Mouse (Mus musculus) kidney, embryonic 14.5 days (tissue): ENCODE results near the gene Btbd3. TPM values are rescaled to one million over a fixed set of nuclear protein-coding genes. Genes with fewer than 3 reads are reported as not detected.

Source experiments
- ATAC-seq: fragments of 200-750 bp; cut with Nextera tagmentation; 2 replicates; pipeline ENCODE4 v1.8.0; 2017; ENCODE audit warnings: moderate number of reproducible peaks, mild to moderate bottlenecking, moderate TSS enrichment, moderate library complexity; ENCODE audit not compliant: low FRiP score, low TSS enrichment
- H3K27ac ChIP-seq: fragments of 300-500 bp; sonication (generic); 2 replicates; pipeline ENCODE4 v1.5.1; 2014; ENCODE audit warnings: low read depth, mild to moderate bottlenecking, low read length, moderate library complexity, mixed read lengths
- H3K27me3 ChIP-seq: fragments of 300-500 bp; sonication (generic); 2 replicates; pipeline ENCODE4 v1.6.1; 2014; ENCODE audit warnings: mild to moderate bottlenecking, low read length; ENCODE audit not compliant: control insufficient read depth, insufficient read depth
- H3K36me3 ChIP-seq: fragments of 300-500 bp; sonication (generic); 2 replicates; pipeline ENCODE4 v1.6.1; 2014; ENCODE audit warnings: low read length, mixed read lengths; ENCODE audit not compliant: control insufficient read depth, insufficient read depth
- H3K4me1 ChIP-seq: fragments of 300-500 bp; sonication (generic); 2 replicates; pipeline ENCODE4 v1.6.1; 2014; ENCODE audit warnings: low read length, mixed read lengths; ENCODE audit not compliant: control insufficient read depth, insufficient read depth
- H3K4me2 ChIP-seq: fragments of 300-500 bp; sonication (generic); replicated peaks from 2 replicates; pipeline ENCODE4 v1.6.1; 2014; ENCODE audit warnings: low read depth, mild to moderate bottlenecking, low read length
- H3K4me3 ChIP-seq: fragments of 300-500 bp; sonication (generic); 2 replicates; pipeline ENCODE4 v1.5.1; 2014; ENCODE audit warnings: mild to moderate bottlenecking, low read length
- H3K9ac ChIP-seq: fragments of 300-500 bp; sonication (generic); 2 replicates; pipeline ENCODE4 v1.6.1; 2014; ENCODE audit warnings: low read depth, mild to moderate bottlenecking, low read length, moderate library complexity
- H3K9me3 ChIP-seq: fragments of 300-500 bp; sonication (generic); 2 replicates; pipeline ENCODE4 v1.6.1; 2016; ENCODE audit warnings: low read length; ENCODE audit not compliant: control insufficient read depth
- WGBS: fragments of 180-500 bp; shearing (Covaris S2); extraction: QIAGEN DNeasy Blood & Tissue Kit; methylation state at CpG from one replicate; pipeline ENCODE4 v1.1.7; 2014; 5-methylcytosine and 5-hydroxymethylcytosine counted together
- polyA plus RNA-seq: library from polyadenylated mRNA; unstranded; fragments of >200 nt; fragmentation: Nextera tagmentation; extraction: Ambion mirVana; gene quantifications from 2 replicates; pipeline ENCODE4 v1.2.1, GENCODE M21; 2014

Gene Btbd3
- polyA plus RNA-seq, 1 experiment from 2014 or later = 21.2 TPM

DNA sequence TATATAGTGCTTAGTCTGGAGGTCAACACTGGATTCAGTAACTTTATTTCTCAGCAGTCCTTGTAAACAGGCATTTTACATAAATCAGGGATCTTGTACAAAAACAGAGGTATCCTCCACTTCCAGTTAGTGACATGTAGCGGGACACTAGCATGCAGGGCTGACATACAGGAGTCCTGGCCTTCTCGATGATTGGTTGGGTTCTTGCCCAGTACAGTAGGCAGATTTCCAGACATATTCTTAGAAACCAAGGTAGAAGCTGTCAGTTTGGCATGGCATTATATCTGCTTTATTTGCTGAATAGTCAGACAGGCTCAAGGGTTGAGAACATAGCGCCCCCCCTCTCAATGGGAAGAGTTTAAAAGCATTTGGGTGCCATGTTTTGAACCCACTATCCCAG lies 191.3 kb downstream of the Btbd3 start:
- H3K4me3 ChIP-seq = no peak overlapping the region
- no peak for ATAC-seq

DNA sequence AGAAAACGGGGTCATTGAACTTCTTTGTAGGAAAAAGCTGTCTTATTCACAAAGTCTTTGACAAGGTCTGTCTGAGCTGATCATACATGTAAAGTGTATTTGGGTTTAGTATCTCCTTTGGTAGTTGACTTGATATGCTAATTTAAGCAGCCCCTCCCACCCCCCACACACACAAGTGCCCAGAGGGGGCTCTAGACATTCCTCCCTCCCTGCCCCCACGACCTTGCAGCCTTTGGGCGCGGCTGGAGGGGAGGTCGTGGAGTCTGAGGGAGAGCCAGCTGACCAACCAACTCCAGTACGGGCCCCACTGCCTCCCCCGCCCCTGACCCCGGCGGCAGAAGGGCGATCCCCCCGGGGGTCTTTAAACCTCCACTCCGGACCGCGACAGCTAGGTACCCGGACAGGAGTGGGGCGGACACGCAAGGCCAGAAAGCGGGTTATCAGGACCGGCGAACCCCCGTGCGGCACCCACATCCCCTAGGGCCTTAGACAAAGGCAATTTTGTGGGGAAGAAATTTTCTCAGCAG lies 211.7 kb downstream of the Btbd3 start:
- H3K4me3 ChIP-seq = no peak overlapping the region
- no peaks in the 10 kb centered on the region for H3K36me3 ChIP-seq

More for the DNA sequence above, 191.3 kb downstream of the Btbd3 start:
- H3K27me3 ChIP-seq = no peaks in the 10 kb centered on the region
- no peak overlapping the region for H3K4me2 ChIP-seq
- no peak overlapping the region for H3K27ac ChIP-seq
- no peaks in the 10 kb centered on the region for H3K36me3 ChIP-seq
- no peaks in the 10 kb centered on the region for H3K4me1 ChIP-seq
- H3K9me3 ChIP-seq = no peaks in the 10 kb centered on the region
- H3K9ac ChIP-seq = no peak overlapping the region
- whole genome bisulfite sequencing = 95% methylated on average over 3 of the region's 3 CpGs

DNA sequence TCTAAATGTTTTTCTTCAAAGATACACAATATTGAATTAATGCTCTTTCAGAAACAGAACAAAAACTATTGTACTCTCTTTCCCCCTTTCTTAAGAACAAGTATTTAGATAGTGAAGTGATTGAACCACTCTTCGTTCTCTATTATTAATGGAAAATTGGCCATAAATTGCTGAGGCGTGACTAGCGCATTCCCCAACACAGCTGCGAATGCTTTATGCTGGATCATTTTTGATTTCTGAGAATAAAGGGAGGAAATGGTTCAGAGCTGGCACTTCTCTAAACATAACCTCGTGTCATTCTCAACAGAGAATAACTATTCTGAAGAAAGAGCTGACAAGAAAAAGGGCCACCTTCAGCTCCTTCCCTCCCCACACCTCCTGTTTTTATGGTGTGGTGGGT lies 217.0 kb downstream of the Btbd3 start:
- no peak for ATAC-seq
- Histone ChIP-seq H3K27me3 (no peaks in the 10 kb centered on the region), H3K9ac (no peak overlapping the region), H3K9me3 (no peaks in the 10 kb centered on the region), H3K4me3 (no peak overlapping the region), H3K4me2 (no peak overlapping the region), H3K27ac (no peak overlapping the region), H3K4me1 (no peaks in the 10 kb centered on the region), H3K36me3 (no peaks in the 10 kb centered on the region)
- 87% methylated on average over 5 of the region's 5 CpGs for WGBS

More for the DNA sequence above, 211.7 kb downstream of the Btbd3 start:
- 72% methylated on average over 22 of the region's 22 CpGs for WGBS
- no peak for ATAC-seq
- Histone ChIP-seq H3K4me2 (no peak overlapping the region), H3K27ac (no peak overlapping the region), H3K4me1 (no peaks in the 10 kb centered on the region), H3K27me3 (no peaks in the 10 kb centered on the region), H3K9me3 (no peaks in the 10 kb centered on the region), H3K9ac (no peak overlapping the region)

DNA sequence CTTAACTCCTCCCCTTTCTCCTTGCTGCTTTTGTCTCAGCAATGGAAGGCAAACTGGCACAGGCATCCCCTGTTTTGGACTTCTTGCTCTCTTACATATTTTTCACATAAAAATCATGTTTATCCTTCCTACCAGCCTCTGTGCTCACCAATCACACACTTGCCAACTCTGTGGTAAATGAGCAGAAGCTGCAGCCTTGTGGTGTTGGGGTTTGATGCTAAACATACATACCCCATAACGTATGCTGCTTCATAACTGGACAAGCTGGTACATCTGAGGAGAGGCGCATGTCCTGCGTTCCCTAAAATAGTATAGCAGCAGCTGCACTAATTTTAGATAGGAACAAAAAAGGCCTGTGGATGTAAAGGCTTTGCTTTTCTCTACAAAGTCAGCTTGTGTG lies 220.1 kb downstream of the Btbd3 start:
- H3K4me2 ChIP-seq = no peak overlapping the region
- H3K4me1 ChIP-seq = no peaks in the 10 kb centered on the region
- no peak overlapping the region for H3K27ac ChIP-seq
- no peaks in the 10 kb centered on the region for H3K9me3 ChIP-seq
- WGBS = 91% methylated on average over 3 of the region's 3 CpGs
- H3K4me3 ChIP-seq = no peak overlapping the region
- no peak overlapping the region for H3K9ac ChIP-seq
- ATAC-seq = no peak
- no peaks in the 10 kb centered on the region for H3K36me3 ChIP-seq
- H3K27me3 ChIP-seq = no peaks in the 10 kb centered on the region

DNA sequence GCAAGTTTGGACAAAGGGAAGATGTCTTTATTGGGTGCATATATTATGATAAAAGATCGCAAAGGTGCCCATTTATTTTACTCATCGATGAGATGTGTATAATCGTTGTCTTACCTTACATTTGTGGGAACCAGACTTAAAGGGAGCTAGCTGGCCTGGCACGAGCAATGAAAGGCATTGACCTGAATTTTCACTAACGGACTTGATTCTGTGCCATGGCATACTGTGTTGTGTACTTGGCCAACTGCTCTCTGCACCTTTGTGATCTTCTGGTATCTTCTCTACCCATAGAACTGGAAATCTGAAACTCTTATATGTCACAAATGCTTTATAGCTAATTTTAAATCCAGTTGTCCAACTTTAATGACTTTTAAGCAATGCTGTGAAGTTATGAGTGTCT lies 220.9 kb downstream of the Btbd3 start:
- ATAC-seq = no peak
- Histone ChIP-seq H3K4me1 (no peaks in the 10 kb centered on the region), H3K27ac (no peak overlapping the region), H3K27me3 (no peaks in the 10 kb centered on the region), H3K4me2 (no peak overlapping the region), H3K4me3 (no peak overlapping the region), H3K36me3 (no peaks in the 10 kb centered on the region), H3K9ac (no peak overlapping the region), H3K9me3 (no peaks in the 10 kb centered on the region)
- WGBS = 94% methylated on average over 5 of the region's 5 CpGs

DNA sequence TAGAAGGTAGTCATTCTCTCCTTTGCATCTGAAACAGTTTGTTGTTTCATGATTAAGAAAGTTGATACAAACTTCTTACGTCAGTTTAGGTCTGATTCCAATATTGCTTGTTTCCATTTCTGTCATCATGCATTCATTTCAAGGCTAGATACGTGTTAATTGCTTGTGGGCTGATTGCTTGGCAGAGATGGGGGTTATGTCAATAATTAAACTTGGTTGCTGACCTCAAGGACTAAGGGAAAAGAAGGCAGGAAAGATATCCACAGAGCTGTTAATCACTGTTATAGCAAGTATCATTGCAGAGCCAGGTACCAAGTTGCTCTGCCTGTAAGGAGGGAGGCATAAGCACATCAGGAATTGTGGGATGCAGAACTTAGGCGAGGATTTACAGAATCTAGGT lies 226.2 kb downstream of the Btbd3 start:
- Histone ChIP-seq H3K27ac (no peak overlapping the region), H3K4me2 (no peak overlapping the region), H3K36me3 (no peaks in the 10 kb centered on the region), H3K27me3 (no peaks in the 10 kb centered on the region), H3K4me1 (no peaks in the 10 kb centered on the region), H3K9me3 (no peaks in the 10 kb centered on the region), H3K4me3 (no peak overlapping the region), H3K9ac (no peak overlapping the region)
- no peak for ATAC-seq
- WGBS = 70% methylated on average over 3 of the region's 3 CpGs

DNA sequence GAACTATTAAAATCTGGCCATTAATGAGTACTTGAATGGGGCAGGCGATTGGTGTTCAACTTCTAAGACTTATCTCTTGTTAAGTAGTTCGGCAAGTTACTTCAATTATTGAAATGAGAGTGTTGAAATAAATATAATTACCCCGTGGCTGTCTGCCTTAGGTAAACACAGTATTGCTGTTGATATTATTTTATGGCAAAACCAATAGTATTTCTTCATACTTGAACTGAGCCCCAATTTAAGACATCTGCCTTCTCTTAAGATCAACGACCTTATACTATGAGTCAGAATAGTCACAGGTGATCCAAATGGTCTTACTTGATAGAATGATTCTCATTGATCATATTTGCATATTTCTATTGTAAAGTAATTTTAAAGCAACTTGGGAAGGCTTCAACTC lies 228.5 kb downstream of the Btbd3 start:
- 88% methylated on average over 4 of the region's 4 CpGs for WGBS
- Histone ChIP-seq H3K36me3 (no peaks in the 10 kb centered on the region), H3K4me1 (no peaks in the 10 kb centered on the region), H3K9me3 (no peaks in the 10 kb centered on the region), H3K27ac (no peak overlapping the region), H3K4me3 (no peak overlapping the region), H3K27me3 (no peaks in the 10 kb centered on the region), H3K4me2 (no peak overlapping the region), H3K9ac (no peak overlapping the region)
- ATAC-seq = no peak

DNA sequence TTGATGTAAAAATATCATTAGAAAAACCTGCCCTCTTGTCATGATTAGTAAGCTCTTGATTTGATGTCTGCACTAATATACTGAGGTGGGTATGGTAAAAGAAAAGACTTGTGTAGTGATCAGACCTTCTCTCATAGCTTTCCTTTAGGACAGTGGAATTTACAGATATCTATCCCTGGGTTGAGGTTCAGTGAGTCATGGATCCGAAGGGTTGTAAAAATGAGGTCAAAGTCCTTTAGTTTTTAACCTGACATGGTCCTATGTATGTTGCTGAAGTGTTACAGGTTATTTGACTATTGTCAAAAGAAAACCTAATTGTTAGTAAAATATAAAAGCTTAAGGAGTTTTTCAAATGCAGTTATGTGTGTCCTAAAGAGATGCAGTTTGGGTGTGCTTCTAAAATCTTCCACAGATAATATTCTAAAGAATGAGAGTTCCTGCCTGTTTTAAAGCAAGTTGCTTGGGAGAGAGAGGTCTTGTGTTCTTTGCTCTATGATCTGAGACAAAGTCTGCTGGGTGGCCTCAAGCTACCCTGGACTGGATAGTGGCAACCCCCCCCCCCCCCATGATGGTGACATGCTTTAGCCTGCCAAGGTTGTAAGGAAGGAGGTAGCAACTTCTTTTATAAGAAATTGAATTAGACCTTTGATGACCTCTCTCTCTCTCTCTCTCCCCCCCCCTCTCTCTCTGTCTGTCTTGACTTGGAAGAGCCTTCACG lies 234.5 kb downstream of the Btbd3 start:
- WGBS = 80% methylated on average over 2 of the region's 2 CpGs
- Histone ChIP-seq H3K4me2 (no peak overlapping the region), H3K9ac (no peak overlapping the region), H3K36me3 (no peaks in the 10 kb centered on the region), H3K27ac (no peak overlapping the region), H3K4me1 (no peaks in the 10 kb centered on the region), H3K27me3 (no peaks in the 10 kb centered on the region), H3K4me3 (no peak overlapping the region), H3K9me3 (no peaks in the 10 kb centered on the region)
- ATAC-seq = no peak

DNA sequence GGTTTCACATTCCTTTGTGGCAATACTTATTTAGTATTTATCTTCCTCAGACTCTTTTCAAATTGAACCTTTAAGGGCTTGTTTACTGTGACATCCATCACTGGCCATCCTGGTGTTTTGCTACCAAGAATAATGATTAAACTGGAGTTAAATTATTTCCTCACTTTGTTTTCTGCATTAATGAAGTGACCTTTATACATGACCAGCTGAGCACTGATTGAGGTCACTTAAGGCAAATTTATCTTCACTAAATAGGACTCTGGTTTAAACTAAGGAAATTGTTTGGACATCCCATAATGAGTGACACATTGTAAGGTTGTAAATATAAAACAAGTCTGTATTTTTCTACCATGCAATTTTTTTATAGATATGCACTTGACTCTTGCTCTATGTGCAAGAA lies 235.8 kb downstream of the Btbd3 start:
- no peak overlapping the region for H3K9ac ChIP-seq
- H3K4me1 ChIP-seq = no peaks in the 10 kb centered on the region
- no peak overlapping the region for H3K4me2 ChIP-seq
- H3K27ac ChIP-seq = no peak overlapping the region
- no peaks in the 10 kb centered on the region for H3K36me3 ChIP-seq
- ATAC-seq = no peak
- H3K4me3 ChIP-seq = no peak overlapping the region
- no peaks in the 10 kb centered on the region for H3K27me3 ChIP-seq
- no peaks in the 10 kb centered on the region for H3K9me3 ChIP-seq
